Mouse (Mus musculus) cerebellum, adult (tissue): ENCODE data around the gene Pcare.
A peak's percentile ranks its signal among the peaks of the same experiment; 100 is the strongest.
"Not testable (repeated sequence)": the region's sequence is repeated elsewhere in the genome, so short reads cannot be mapped to it uniquely, and the experiment has no call there.

Experiments
- ATAC-seq: cut with Nextera tagmentation; 2 replicates; pipeline ENCODE4 v1.9.2; 2017; ENCODE audit warnings: mild to moderate bottlenecking, moderate library complexity, mixed read lengths; ENCODE audit not compliant: insufficient number of reproducible peaks, low FRiP score, low TSS enrichment

The Pcare gene

GRCm38 (mm10) chr17:71752831-71753230 is at the start of gene Pcare:
Gene Pcare, minus strand, starts transcription at chr17:71752894.
- no peak for ATAC-seq

GRCm38 (mm10) chr17:71795521-71796205 is 43.0 kb upstream of the Pcare start:
- no peak for ATAC-seq

GRCm38 (mm10) chr17:71791622-71792021 is 38.9 kb upstream of the Pcare start:
- no peak for ATAC-seq

- ATAC-seq = no peak
Observed at GRCm38 (mm10) chr17:71791109-71791508, 38.4 kb upstream of the Pcare start.

GRCm38 (mm10) chr17:71786456-71786855 is 33.8 kb upstream of the Pcare start:
- no peak for ATAC-seq

- ATAC-seq = no peak
Observed at GRCm38 (mm10) chr17:71783366-71783735, 30.7 kb upstream of the Pcare start.

GRCm38 (mm10) chr17:71782699-71783365 is 30.1 kb upstream of the Pcare start:
- no peak for ATAC-seq

- no peak for ATAC-seq
Observed at GRCm38 (mm10) chr17:71782242-71782698, 29.6 kb upstream of the Pcare start.

- ATAC-seq = no peak
Observed at GRCm38 (mm10) chr17:71780945-71781344, 28.3 kb upstream of the Pcare start.

- no peak for ATAC-seq
Observed at GRCm38 (mm10) chr17:71780490-71780889, 27.8 kb upstream of the Pcare start.

- no peak for ATAC-seq
Observed at GRCm38 (mm10) chr17:71778696-71779095, 26.0 kb upstream of the Pcare start.

- no peak for ATAC-seq
Observed at GRCm38 (mm10) chr17:71775279-71775678, 22.6 kb upstream of the Pcare start.

GRCm38 (mm10) chr17:71774173-71774572 is 21.5 kb upstream of the Pcare start:
- ATAC-seq = no peak

- ATAC-seq = no peak
Observed at GRCm38 (mm10) chr17:71770696-71771095, 18.0 kb upstream of the Pcare start.

GRCm38 (mm10) chr17:71769564-71769963 is 16.9 kb upstream of the Pcare start:
- no peak for ATAC-seq

GRCm38 (mm10) chr17:71768173-71768572 is 15.5 kb upstream of the Pcare start, which contains the start of gene Clip4:
Gene Clip4, plus strand, starts transcription at chr17:71768473.
- ATAC-seq = not testable (repeated sequence)

- ATAC-seq = no peak
Observed at GRCm38 (mm10) chr17:71760536-71760935, 7.8 kb upstream of the Pcare start.

- ATAC-seq = no peak
Observed at GRCm38 (mm10) chr17:71749616-71750168, 3.0 kb downstream of the Pcare start.

- ATAC-seq = no peak
Observed at GRCm38 (mm10) chr17:71747561-71747960, 5.1 kb downstream of the Pcare start.

GRCm38 (mm10) chr17:71746114-71746513 is 6.6 kb downstream of the Pcare start:
- peak; percentile 72 for ATAC-seq

GRCm38 (mm10) chr17:71742935-71743334 is 9.8 kb downstream of the Pcare start:
- ATAC-seq = no peak

GRCm38 (mm10) chr17:71742156-71742555 is 10.5 kb downstream of the Pcare start:
- no peak for ATAC-seq
